Comparison of ENCODE assay signal across 8 mouse cellular contexts in genomic region chr11:46064767-46065166, GRCm38 (mm10). TPM values are rescaled to one million over a fixed set of nuclear protein-coding genes. Genes with fewer than 3 reads are reported as not detected.
DNase-seq lines count a peak whose midpoint lies in the region; ATAC-seq and TF ChIP-seq lines count a peak whose summit lies in the region.

No protein-coding gene starts in this region.

- peaks cover 11% of the 10 kb centered on the region for H3K4me1 ChIP-seq in ES-Bruce4 (ENCODE audit: control insufficient read depth, insufficient read depth, low read length)
- H3K4me1 ChIP-seq in heart, embryonic 14.5 days (ENCODE audit: control insufficient read depth in 2 of 2, insufficient read depth in 2 of 2, low read length in 2 of 2) = peaks cover 46 to 88% of the 10 kb centered on the region in 2 experiments
- peaks cover 2% of the 10 kb centered on the region; the same call in 1 of the 2 replicates for H3K4me1 ChIP-seq in stomach, postnatal 0 days (replicated peaks; ENCODE audit: control insufficient read depth, insufficient read depth)

- TF ChIP-seq EP300 in ES-Bruce4 (IDR thresholded peaks at IDR 0.05; ENCODE audit: insufficient read depth, low read depth, low read length) = no peak
- no peak for TF ChIP-seq EP300 in stomach, postnatal 0 days (optimal IDR thresholded peaks at IDR 0.05)

- H3K27ac ChIP-seq in ES-Bruce4 (ENCODE audit: insufficient read depth, low read length) = peak overlapping the region; percentile 23
- peak overlapping the region; percentile 92 for H3K27ac ChIP-seq in heart, embryonic 14.5 days (replicated peaks in 1 of 2; ENCODE audit: control insufficient read depth in 1 of 2, insufficient read depth in 1 of 2, low read depth in 2 of 2, low read length in 2 of 2)
- peak overlapping the region; percentile 74 for H3K27ac ChIP-seq in stomach, postnatal 0 days (replicated peaks)

- H3K4me2 ChIP-seq in heart, embryonic 14.5 days (ENCODE audit: low read length) = peak overlapping the region; percentile 35; the same call in 1 of the 2 replicates
- H3K4me2 ChIP-seq in stomach, postnatal 0 days (replicated peaks; ENCODE audit: low read depth) = no peak overlapping the region

- H3K27me3 ChIP-seq in ES-Bruce4 (ENCODE audit: control insufficient read depth, insufficient read depth, low read length, poor library complexity, severe bottlenecking) = no peaks in the 10 kb centered on the region
- no peaks in the 10 kb centered on the region for H3K27me3 ChIP-seq in heart, embryonic 14.5 days (ENCODE audit: control insufficient read depth, insufficient read depth, low read length)
- no peaks in the 10 kb centered on the region for H3K27me3 ChIP-seq in stomach, postnatal 0 days (ENCODE audit: control insufficient read depth, insufficient read depth, low read length)

- peak; percentile 21 for DNase-seq in 3134 (ENCODE audit: extremely low read depth, insufficient read length, low spot score)
- peak; percentile 66 for DNase-seq in kidney, postnatal 14 days
- DNase-seq in stomach, postnatal 0 days (ENCODE audit: low spot score) = no peak
- DNase-seq in layer of hippocampus, adult 18-20 months (ENCODE audit: low spot score in 2 of 2) = no peak
- no peak for DNase-seq in gastrocnemius, postnatal 25 days

- peaks cover 15% of the 10 kb centered on the region for H3K36me3 ChIP-seq in ES-Bruce4 (ENCODE audit: control insufficient read depth, insufficient read depth, low read length, poor library complexity, severe bottlenecking)
- peaks cover 60% of the 10 kb centered on the region for H3K36me3 ChIP-seq in heart, embryonic 14.5 days (ENCODE audit: control insufficient read depth, insufficient read depth, low read length)
- peaks cover 3% of the 10 kb centered on the region; the same call in 1 of the 2 replicates for H3K36me3 ChIP-seq in stomach, postnatal 0 days (ENCODE audit: control insufficient read depth, insufficient read depth, low read length)

- no peak for ATAC-seq in heart, embryonic 14.5 days (ENCODE audit: insufficient number of reproducible peaks, insufficient read depth, low FRiP score, low read depth)
- ATAC-seq in stomach, postnatal 0 days (ENCODE audit: low FRiP score, low TSS enrichment) = no peak
- no peak for ATAC-seq in monocyte, adult 5-6 weeks (replicated peaks; ENCODE audit: insufficient number of reproducible peaks, low FRiP score, low TSS enrichment, poor library complexity, severe bottlenecking)

- TF ChIP-seq POLR2A in ES-Bruce4 (IDR thresholded peaks at IDR 0.05; ENCODE audit: insufficient read depth, low read length) = no peak

- 0 out of 2 replicates have a peak overlapping the region, but pooled peaks have one; percentile 7 for H3K9ac ChIP-seq in ES-Bruce4 (ENCODE audit: low read depth, poor library complexity, severe bottlenecking)
- peak overlapping the region; percentile 49 for H3K9ac ChIP-seq in heart, embryonic 14.5 days (ENCODE audit: low read length)
- no peak overlapping the region for H3K9ac ChIP-seq in stomach, postnatal 0 days (ENCODE audit: low read length)

- H3K9me3 ChIP-seq in ES-Bruce4 (replicated peaks; ENCODE audit: control insufficient read depth, insufficient read depth, low read length, poor library complexity, severe bottlenecking) = no peaks in the 10 kb centered on the region
- no peaks in the 10 kb centered on the region for H3K9me3 ChIP-seq in heart, embryonic 14.5 days (ENCODE audit: control insufficient read depth, low read length)
- no peaks in the 10 kb centered on the region for H3K9me3 ChIP-seq in stomach, postnatal 0 days (ENCODE audit: control insufficient read depth, low read length)

- 33% methylated on average over 8 of the region's 8 CpGs for WGBS in heart, embryonic 14.5 days
- 39% methylated on average over 8 of the region's 8 CpGs for WGBS in stomach, postnatal 0 days

- no peak overlapping the region for H3K4me3 ChIP-seq in ES-Bruce4 (ENCODE audit: low read depth, low read length)
- H3K4me3 ChIP-seq in heart, embryonic 14.5 days (ENCODE audit: control insufficient read depth in 1 of 2, insufficient read depth in 1 of 2, low read depth in 1 of 2, low read length in 2 of 2) = no peak overlapping the region
- H3K4me3 ChIP-seq in stomach, postnatal 0 days (ENCODE audit: low read depth, low read length) = no peak overlapping the region

- no peak for TF ChIP-seq CTCF in ES-Bruce4 (IDR thresholded peaks at IDR 0.05; ENCODE audit: low read depth, low read length)
- TF ChIP-seq CTCF in stomach, postnatal 0 days (IDR thresholded peaks at IDR 0.05; ENCODE audit: low read depth) = no peak

RNA-seq across cellular contexts. Expression of gene Adam19, which starts 9.0 kb away (rescaled TPM):
- 51.2 and 51.6 TPM in 2 replicates for polyA plus RNA-seq in ES-Bruce4 (2011; ENCODE audit: insufficient read depth, insufficient read length, low read depth, missing spikeins)
- 21.1 and 22.7 TPM in 2 replicates for polyA plus RNA-seq in heart, embryonic 14.5 days (2014; fragmentation: Nextera tagmentation; extraction: Ambion mirVana)
- 4.3 and 4.9 TPM in 2 replicates for polyA plus RNA-seq in stomach, postnatal 0 days (2015; fragmentation: Nextera tagmentation; extraction: Ambion mirVana)
- 10 to 100 TPM; 10.5 to 10.9 TPM for total RNA-seq in layer of hippocampus, adult 18-20 months (2021)
- 1 to 10 TPM; 4.9 to 8.0 TPM for total RNA-seq in gastrocnemius, postnatal 25 days (2021)
- total RNA-seq in monocyte, adult 5-6 weeks (2017) = 7.8 to 13.7 TPM (median 10.7 TPM) in 3 replicates

RNA-seq across cellular contexts. Expression of gene Gm12166, which starts 12.6 kb away (rescaled TPM):
- polyA plus RNA-seq in ES-Bruce4 (2011; ENCODE audit: insufficient read depth, insufficient read length, low read depth, missing spikeins) = 5.5 TPM in 1 of 2 replicates, not detected in the other
- 4.6 and 4.9 TPM in 2 replicates for polyA plus RNA-seq in heart, embryonic 14.5 days (2014; fragmentation: Nextera tagmentation; extraction: Ambion mirVana)
- polyA plus RNA-seq in stomach, postnatal 0 days (2015; fragmentation: Nextera tagmentation; extraction: Ambion mirVana) = 7.0 and 7.3 TPM in 2 replicates
- total RNA-seq in layer of hippocampus, adult 18-20 months (2021) = 1 to 10 TPM; 1.1 to 3.2 TPM
- 1 to 10 TPM in 1 of 2 experiments, under 1 TPM in 1; 0.51 to 1.2 TPM for total RNA-seq in gastrocnemius, postnatal 25 days (2021)
- total RNA-seq in monocyte, adult 5-6 weeks (2017) = 7.1 to 33.7 TPM (median 17.4 TPM) in 3 replicates

Comparison
In these comparisons a context has a peak if more than half of its experiments do, and no peak if none do; other contexts are left out.
1. DNase-seq: peak in 3134 (single experiment) and kidney, postnatal 14 days (single experiment); none in stomach, postnatal 0 days (single experiment), layer of hippocampus, adult 18-20 months (0 of 2) and gastrocnemius, postnatal 25 days (single experiment).
2. H3K27ac ChIP-seq: peak in every context shown above with its lines; median percentile 92 in heart, embryonic 14.5 days; 74 in stomach, postnatal 0 days; 23 in ES-Bruce4.